Mouse (Mus musculus) natural killer cell, adult 2 months (primary cell): ENCODE results near the gene 3300002I08Rik.
A peak's percentile ranks its signal among the peaks of the same experiment; 100 is the strongest.
"Not testable (repeated sequence)": the region's sequence is repeated elsewhere in the genome, so short reads cannot be mapped to it uniquely, and the experiment has no call there.

Experiments
- DNase-seq, 2 experiments: peaks; one replicate each; pipeline ENCODE4 v3.0.0; 2022; ENCODE audit warnings: low spot score in 2 of 2

The 3300002I08Rik gene

GRCm38 (mm10) chr2:150362113-150362877 lies at the start of gene 3300002I08Rik:
Gene 3300002I08Rik (minus strand): TSS chr2:150362765.
- DNase-seq = peak; percentile 40 to 51

- DNase-seq = not testable (repeated sequence)
Observed at GRCm38 (mm10) chr2:150412146-150412545, 49.6 kb upstream of the 3300002I08Rik start.

DNA sequence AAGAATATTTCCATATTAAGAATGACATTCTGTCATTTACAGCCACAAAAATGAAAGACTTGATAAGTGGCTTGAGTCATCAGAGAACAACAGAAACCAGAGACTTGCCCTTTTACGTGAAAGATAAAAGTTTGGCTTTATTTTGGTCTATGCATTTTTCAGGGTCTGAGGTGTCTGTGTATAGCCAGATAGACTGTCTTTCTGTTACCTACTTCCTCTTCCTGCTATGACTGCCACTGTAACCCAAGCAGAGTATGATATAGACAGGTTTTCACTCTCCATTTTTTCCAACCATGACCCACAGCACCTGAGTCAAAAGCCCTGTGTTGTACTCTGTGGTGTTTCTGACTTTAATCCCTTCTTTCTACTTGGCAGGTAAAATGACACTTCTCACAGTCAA lies 27.6 kb upstream of the 3300002I08Rik start:
- DNase-seq = no peak

DNA sequence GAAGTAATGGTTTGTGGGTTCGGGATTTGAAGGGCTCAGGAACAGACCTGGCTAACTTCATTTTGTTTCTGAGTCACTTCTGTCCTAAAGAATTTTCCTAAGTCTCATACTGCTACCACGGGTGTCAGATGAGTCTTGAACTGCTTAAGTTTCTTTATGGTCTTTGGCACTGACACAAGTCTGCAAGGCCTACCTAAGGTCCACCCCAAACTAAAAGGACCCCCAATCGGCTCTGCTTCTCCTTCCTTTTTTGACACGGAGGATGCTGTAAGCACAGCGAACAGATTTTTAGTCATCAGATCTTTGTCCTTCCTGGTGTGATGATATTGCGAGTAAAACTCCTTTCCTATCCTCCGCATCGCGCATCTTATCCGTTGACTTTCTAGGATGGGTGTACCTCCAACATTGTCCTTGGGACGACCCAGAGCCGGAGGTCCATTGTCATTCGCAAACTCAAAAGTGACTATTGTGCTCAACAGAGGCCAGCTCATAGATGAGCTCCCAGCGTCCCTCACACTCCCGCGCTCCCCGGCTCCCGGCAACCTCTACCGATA lies 23.1 kb upstream of the 3300002I08Rik start:
- not testable (repeated sequence) for DNase-seq

- no peak for DNase-seq
Observed at GRCm38 (mm10) chr2:150362878-150363229, 289 bp upstream of the 3300002I08Rik start.

GRCm38 (mm10) chr2:150357136-150357535 lies 5.4 kb downstream of the 3300002I08Rik start:
- DNase-seq = not testable (repeated sequence)

GRCm38 (mm10) chr2:150323402-150323801 lies 39.2 kb downstream of the 3300002I08Rik start, which contains the start of gene Gm10130:
Gene Gm10130 (plus strand): TSS chr2:150323702.
- no peak for DNase-seq

- DNase-seq = no peak
Observed at GRCm38 (mm10) chr2:150318973-150319372, 43.6 kb downstream of the 3300002I08Rik start.

GRCm38 (mm10) chr2:150316140-150316539 lies 46.4 kb downstream of the 3300002I08Rik start:
- no peak for DNase-seq

GRCm38 (mm10) chr2:150310952-150311884 lies 51.3 kb downstream of the 3300002I08Rik start:
- DNase-seq = peak; percentile 68 to 69

GRCm38 (mm10) chr2:150307183-150307773 lies 55.3 kb downstream of the 3300002I08Rik start:
- peak; percentile 20 to 23 for DNase-seq

GRCm38 (mm10) chr2:150299096-150299495 lies 63.5 kb downstream of the 3300002I08Rik start:
- no peak for DNase-seq

DNA sequence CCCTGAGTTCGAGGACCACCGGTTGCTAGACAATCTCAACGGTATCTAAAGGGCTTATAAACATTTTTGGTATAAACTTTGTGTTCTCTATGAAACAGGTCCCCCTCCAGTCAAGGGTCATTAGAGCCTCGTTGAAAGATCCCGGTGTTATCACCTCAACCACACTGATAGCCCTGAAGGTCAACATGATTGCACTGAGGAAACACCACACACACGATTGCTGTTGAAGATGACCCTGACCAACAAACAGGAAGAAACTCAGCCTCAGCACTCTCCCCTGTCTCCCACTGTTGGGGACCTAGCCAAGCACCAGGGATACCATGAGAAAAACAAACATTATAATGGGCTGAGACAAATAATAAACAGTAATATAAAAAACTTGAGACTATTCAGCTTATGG lies 68.9 kb downstream of the 3300002I08Rik start:
- DNase-seq = no peak
